Mouse (Mus musculus): Measurements from ENCODE around the gene Prkaca.
"Not testable (repeated sequence)": the region's sequence is repeated elsewhere in the genome, so short reads cannot be mapped to it uniquely, and the experiment has no call there.

Prkaca gene

GRCm38 (mm10) chr8:83976101-83976630 lies 3.4 kb downstream of the Prkaca start:
- DNase-seq (ENCODE audit: low spot score) = no peak

DNA sequence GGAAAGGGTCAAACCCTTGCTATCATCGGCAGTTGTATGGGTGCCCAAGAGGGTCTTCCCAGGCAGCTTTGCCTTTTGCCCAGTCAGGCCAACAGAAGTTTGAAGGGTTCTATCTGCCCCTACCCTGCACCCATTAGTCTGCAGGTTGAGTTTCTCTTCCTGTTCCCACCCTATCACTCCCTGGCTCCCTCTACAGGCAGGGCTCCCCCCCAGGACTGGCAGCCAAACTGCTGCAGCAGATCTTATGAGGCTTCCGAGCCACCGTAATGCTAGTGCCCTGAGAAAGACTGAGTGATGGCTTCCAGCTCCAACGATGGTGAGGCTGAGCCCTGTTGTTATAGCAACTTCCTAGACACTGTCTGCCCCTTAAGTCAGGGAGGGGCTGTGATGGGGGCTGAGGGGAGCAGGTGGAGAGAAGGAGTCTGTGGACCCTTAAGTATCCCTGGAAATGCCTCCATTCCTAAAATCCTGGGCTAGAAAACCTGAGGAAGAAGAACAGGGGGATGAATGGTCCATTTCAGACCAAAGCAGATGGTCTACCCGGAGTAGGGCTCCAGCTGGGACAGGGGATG lies 4.1 kb downstream of the Prkaca start:
- no peak for DNase-seq (ENCODE audit: low spot score)

DNA sequence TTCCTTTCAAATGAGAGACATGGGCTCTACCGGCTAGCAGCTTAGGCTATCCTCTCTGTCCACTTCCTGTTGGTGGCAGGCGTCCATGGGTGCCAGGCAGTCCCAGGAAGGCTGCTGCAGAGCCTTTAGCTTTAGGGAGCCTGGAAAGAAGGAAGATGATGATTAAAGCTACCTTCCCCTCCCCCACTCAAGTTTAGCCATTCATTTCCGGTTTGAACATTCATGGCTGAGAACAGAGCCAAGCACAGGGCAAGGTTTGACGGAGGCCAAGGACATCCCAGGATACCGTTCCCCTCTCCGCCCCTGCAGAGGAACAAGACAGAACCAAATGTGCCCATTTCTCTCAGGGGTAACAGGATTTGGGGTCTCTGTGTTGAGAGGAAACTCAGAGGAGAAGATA lies 4.9 kb downstream of the Prkaca start:
- DNase-seq (ENCODE audit: low spot score) = no peak

- no peak for DNase-seq (ENCODE audit: low spot score)
Measured at GRCm38 (mm10) chr8:83978200-83978599, 5.4 kb downstream of the Prkaca start.

DNA sequence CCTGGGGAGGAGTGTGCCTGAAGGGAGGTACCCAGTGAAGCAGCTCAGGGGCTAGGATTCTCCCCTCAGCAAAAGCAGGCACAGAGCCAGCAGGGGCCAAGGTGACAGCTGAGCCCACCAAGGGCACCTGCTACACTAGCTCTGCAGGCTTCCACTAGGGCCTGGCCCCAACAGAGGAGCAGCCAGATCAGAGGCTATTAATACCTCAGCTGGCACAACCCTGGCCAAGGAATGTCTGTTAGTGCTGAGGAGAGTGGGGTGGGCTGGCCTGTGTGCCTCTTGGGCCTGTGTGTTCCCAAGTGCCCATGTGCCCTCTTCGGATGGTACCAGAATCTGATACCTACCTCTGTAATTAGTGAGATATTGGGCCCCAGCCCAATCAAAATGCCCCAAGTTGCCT lies 7.5 kb downstream of the Prkaca start:
- no peak for DNase-seq (ENCODE audit: low spot score)

DNA sequence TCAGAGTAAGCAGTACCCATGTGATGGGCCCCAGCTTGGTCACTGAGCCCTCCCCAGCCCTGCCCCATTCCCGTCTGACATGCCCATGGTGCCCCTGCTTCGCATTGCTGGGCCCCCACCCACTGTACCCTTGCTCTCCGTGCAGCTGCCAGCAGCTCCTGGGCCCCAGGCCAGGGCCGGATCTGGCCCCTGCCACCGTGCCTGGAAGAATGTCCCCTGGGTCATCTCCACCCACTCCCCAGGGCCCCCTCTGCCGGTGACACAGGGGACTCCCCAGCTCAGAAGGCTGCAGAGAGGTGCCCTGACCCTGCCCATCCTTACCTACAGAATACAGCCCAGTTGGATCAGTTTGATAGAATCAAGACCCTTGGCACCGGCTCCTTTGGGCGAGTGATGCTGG lies 8.1 kb downstream of the Prkaca start:
- DNase-seq (ENCODE audit: low spot score) = no peak

GRCm38 (mm10) chr8:83981533-83981932 lies 8.7 kb downstream of the Prkaca start:
- DNase-seq (ENCODE audit: low spot score) = no peak

GRCm38 (mm10) chr8:83982449-83982848 lies 9.7 kb downstream of the Prkaca start:
- no peak for DNase-seq (ENCODE audit: low spot score)

DNA sequence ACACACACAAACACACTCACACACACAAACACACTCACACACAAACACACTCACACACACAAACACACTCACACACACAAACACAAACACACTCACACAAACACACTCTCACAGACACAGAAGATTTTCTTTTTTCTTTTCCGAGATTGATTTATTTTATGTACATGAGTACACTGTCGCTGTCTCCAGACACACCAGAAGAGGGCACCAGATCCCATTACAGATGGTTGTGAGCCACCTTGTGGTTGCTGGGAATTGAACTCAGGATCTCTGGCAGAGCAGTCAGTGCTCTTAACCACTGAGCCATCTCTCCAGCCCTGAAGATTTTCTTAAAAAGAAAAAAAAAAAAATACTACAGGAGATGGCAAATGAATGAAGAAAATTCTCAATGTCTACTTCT lies 10.4 kb downstream of the Prkaca start:
- DNase-seq (ENCODE audit: low spot score) = not testable (repeated sequence)

- DNase-seq (ENCODE audit: low spot score) = no peak
Measured at GRCm38 (mm10) chr8:83989243-83989642, 16.4 kb downstream of the Prkaca start.

- DNase-seq (ENCODE audit: low spot score) = no peak
Measured at GRCm38 (mm10) chr8:83990170-83990569, 17.4 kb downstream of the Prkaca start.

DNA sequence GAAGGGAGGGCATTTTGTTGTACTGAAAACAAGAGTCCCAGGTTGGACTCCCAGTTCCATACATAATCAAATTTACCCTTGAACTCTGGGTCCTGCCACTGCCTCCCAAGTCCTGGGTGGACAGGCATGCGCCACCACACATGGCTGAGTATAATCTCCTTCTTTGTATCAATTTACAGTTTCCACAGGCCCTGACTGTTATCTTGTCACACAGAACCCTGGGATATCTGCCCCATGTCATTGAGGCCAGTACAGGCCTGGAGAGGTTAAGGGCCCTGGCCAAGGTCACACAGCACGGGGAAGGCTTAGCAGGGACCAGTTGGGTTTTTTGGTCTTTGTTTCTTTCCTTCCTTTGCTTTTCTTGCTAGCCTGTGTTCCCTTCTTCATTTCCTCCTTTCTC lies 19.7 kb downstream of the Prkaca start:
- DNase-seq (ENCODE audit: low spot score) = no peak

GRCm38 (mm10) chr8:83994030-83994429 lies 21.2 kb downstream of the Prkaca start:
- DNase-seq (ENCODE audit: low spot score) = no peak

DNA sequence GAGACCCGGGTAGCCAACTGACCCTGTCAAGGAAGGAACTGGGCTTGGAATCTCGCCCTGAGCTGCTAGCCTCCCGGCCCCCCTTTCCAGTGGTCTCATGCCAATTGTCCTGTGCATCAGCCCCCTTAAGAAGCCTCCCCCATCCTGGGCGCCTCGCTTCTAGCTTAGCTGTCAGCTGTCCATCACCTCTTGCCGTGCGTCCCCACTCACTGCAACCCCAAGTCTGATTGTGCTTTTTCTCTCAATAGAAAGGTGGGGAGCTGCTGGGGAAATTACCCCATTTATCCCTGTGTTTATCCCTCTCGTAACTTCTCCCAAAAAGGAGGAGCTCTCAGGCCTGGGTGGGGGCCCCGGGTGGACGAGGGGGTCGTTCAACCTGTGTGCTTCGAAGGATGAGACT lies 23.2 kb downstream of the Prkaca start:
- no peak for DNase-seq (ENCODE audit: low spot score)

GRCm38 (mm10) chr8:83996567-83997505 lies 24.0 kb downstream of the Prkaca start:
- DNase-seq (ENCODE audit: low spot score) = peak; percentile 89

- peak; percentile 64 for DNase-seq (ENCODE audit: low spot score)
Measured at GRCm38 (mm10) chr8:83997511-83998141, 24.8 kb downstream of the Prkaca start, which contains the start of gene Samd1. TSS of gene Samd1 (plus strand) at chr8:83997672.

DNA sequence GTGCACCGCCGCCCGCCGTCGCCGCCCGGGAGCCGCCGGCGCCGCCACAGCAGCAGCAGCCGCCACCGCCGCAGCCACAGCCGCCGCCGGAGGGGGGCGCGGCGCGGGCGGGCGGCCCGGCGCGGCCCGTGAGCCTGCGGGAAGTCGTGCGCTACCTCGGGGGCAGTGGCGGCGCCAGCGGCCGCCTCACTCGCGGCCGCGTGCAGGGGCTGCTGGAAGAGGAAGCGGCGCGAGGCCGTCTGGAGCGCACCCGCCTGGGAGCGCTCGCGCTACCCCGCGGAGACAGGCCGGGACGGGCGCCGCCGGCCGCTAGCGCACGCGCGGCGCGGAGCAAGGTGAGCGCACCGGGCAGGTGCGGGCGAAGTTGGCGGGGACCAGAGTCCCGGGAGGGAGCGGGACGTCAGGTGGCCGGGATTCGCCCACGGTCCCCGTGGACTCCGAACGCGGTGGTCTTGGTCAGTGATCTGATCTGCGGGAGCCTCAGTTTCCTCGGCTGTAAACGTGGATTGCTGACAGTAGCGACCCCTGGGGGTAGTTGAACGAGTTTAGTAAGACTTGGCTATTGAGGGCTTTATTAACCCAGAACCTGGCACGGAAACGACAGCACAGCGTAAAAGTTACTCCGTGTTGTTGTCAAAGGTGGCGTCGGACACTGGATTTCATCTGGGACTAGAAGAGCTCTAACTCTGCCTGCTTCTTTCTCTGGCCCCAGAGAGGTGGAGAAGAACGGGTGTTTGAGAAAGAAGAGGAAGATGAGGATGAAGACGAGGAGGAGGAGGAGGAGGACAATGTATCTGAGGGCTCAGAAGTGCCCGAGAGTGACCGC lies 25.7 kb downstream of the Prkaca start:
- peak; percentile 65 for DNase-seq (ENCODE audit: low spot score)

GRCm38 (mm10) chr8:83999057-83999705 lies 26.4 kb downstream of the Prkaca start:
- DNase-seq (ENCODE audit: low spot score) = no peak

DNA sequence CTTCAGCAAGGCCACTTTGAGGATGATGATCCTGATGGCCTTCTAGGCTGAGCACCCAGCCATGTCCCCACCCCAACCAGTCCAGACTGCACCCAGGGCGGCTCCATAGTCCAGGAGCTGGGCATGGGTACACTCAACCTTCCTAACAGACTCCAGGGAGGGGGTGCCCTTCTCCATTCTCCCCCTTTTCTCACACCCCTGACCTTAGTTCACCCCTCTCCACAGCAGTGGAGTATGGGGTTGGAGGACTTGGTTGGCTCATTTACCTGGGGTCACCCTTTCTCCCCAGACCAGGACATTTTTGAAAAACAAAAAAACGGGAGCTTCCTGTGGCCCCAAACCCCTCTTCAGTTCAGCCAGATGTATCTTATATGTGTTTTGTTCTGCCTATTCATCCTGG lies 27.0 kb downstream of the Prkaca start:
- no peak for DNase-seq (ENCODE audit: low spot score)

DNA sequence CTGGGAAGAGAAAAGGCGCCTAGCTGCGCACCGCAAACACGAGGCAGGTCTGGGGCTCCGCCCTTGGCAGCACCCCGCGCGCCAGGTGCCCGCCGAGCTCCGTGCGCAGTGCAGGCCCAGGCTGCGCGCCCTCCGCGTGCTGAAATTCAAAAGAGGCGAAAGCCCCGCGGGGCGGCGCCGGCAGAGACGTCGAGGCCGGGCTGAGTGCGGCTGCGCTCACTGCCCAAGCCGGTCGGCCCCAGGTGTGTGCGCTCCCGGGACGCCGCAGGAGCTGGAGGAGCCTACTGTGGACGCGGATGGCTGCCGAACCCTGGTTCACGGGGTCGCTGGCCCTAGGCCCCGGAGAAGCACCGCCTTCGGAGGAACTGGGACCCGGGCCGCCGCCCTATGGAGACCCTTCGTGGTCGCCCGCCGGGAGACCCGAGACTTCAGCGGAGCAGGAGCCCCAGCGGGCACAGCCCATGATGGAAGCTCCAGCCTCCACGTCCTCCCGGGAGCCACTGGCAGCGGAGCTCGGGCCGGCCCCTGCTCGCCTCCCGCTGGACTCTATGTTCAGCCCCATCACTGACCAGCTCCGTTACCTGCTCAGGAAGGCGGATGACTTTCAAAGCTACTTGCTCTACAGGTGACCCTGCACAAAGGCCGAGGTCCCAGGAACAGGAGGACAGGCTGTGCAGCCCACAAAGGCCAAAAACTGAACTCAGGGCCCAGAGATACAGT lies 28.6 kb downstream of the Prkaca start, which contains the start of gene 1700067K01Rik:
Gene 1700067K01Rik (plus strand): TSS at position 222 of the 720 bp plus-strand sequence.
- no peak for DNase-seq (ENCODE audit: low spot score)

Measured in ovary, postnatal 36 days (tissue).